Mouse (Mus musculus): ENCODE measurements around the gene Morf4l1.

GRCm38 (mm10) chr9:90082992-90083391 is 31.6 kb downstream of the Morf4l1 start:
- TF ChIP-seq CTCF (IDR thresholded peaks at IDR 0.05) (no peak), EP300 (IDR thresholded peaks at IDR 0.05) (no peak)

Data from lung, postnatal 0 days (tissue).